Mouse (Mus musculus): Measurements from ENCODE around the gene Ppp1r15a.

DNA sequence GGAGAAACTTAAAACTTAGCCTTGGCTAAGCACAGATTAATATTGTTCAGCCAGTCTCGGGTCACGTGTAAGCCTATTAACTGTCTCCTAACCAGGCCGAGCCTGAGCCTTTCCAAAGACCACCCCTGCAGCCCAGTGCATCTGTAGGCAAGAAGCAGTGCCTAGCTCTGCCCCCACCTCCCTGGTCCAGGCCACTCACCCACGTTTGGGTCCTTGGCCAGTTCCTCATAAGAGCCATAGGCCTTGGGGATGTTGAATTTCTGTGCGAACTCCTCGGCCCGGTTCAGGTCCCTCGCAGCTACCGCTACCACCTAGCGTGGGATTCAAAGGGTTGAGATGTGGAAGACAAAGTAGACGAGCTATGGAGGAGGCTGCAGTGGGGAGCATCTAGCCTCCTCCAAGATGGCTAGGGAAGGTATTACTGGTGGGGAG, 38.2 kb downstream of the Ppp1r15a start:
- TF ChIP-seq CTCF (IDR thresholded peaks at IDR 0.05; ENCODE audit: insufficient read depth, low read depth, low read length) (no peak), POLR2A (IDR thresholded peaks at IDR 0.05; ENCODE audit: insufficient read depth, low read depth, low read length) (no peak)
